Mouse (Mus musculus) embryo, embryonic 11 days (tissue): Measurements from ENCODE around the gene Cd40.

Experiments
- DNase-seq: peaks from one replicate; pipeline ENCODE4 v3.0.0-alpha.2; 2015

The Cd40 gene

DNA sequence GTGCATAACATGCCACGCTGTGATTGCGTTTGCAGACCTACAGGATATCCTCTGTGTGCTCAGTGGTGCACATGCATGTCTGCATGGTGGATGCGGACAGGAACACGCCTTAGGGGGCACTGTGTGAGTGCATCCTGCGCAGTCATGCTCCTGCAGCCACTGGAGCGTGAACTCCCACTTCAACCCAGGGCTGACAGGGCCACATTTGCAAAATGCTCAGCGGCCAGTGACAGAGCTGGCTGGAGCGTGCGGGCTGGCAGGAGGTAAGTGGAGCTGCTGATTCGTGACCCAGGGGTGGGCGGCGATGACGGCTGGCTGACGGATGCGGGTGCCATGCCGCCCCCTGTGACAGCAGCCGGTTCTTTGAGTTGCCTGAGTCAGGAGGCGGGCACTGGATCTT lies 51.2 kb downstream of the Cd40 start:
- no peak for DNase-seq

DNA sequence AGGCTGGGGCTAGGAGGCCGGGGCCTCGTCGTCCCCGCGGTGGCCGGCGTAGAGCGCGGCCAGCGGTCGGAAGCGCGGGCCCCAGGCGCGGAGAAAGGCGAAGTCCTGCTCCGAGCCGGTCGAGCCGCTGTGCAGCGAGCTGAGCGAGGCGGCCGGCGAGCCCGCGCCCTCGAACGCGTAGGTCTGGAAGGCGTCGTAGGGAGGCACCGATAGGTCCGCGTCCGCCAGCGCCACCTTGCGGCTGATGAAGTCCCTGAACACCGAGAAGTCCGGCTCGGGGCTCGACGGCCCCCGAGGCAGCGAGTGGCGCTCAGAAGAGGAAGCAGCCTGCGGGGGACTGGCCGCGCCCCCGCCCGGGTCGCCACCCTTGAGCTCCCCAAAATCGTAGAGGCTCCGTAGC lies 56.7 kb downstream of the Cd40 start:
- DNase-seq = peak; percentile 94

DNA sequence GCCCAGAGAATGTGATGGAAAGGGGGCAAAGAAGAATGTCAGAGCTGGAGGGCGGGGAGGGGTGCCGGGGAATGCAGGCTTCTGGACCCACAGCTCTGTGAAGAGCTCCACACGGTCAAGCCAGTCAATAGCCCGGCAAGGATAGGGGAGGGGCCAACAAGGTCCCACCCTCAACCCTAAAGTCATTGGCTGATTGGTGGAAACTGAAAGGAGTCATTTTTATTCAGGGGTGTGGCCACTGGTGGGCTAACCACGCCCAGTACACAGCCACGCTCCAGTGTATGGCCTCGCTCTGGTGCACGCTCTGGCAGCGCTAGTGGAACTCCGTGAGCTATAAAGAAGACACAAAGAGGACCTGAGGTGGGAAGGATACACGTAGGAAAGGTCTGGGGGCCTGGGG lies 58.3 kb downstream of the Cd40 start:
- DNase-seq = peak; percentile 75

DNA sequence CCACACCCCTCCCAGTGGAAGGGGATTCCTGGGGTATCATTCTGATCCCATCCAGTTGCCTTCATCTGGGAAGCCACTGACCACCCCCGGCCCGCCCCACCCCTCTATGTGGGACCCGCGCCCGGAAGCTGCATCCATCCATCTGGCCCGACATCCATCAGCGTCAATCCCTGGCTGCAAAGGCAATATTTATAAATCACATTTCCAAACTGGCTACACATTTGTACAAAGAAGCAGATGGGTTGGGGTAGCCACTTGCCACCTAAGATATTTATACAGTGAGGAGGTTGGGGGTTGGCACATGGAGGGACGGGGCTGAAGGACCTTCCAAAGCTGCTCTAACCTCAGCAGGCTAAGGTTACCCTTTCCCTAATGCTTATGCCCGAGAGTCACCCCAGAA lies 65.3 kb downstream of the Cd40 start:
- DNase-seq = no peak

DNA sequence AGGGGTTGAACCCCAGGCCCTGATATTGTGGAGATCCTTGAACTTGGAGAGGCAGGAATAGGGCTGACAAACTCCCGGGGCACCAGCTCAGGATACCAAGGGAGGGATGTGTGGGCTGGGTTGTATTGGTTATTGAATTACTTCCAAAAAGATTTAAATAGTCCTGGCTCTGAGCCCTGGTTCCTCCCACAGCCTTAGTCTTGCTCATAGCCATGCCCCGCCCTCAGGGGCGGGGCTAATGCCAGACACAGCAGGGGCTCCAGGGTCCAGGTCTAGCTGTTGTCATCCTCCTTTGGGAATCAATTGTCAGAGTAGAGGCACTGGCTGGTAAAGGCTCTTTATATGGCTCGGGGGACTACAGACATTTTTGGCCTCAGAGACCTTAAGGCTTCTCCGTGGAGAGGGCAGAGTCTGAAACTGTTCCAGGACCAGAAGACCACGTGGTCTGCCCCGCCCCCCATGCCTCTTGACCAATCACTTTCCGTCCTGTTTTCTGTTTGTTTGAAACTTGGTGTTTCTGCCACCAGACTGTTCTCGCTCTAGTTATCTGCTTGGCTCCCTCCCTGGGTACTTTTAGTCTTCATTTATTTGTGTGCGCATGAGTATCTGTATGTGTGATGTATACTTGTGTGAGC lies 65.9 kb downstream of the Cd40 start:
- peak; percentile 49 for DNase-seq
